Mouse (Mus musculus) hindlimb bud, embryonic 11.5 days (tissue): ENCODE results near the gene Tubb2a.

Source experiments
- DNase-seq: peaks from one replicate; pipeline ENCODE4 v3.0.0-alpha.2; 2012; ENCODE audit warnings: low read depth, low spot score; ENCODE audit errors: extremely low spot score

Gene Tubb2a

DNA sequence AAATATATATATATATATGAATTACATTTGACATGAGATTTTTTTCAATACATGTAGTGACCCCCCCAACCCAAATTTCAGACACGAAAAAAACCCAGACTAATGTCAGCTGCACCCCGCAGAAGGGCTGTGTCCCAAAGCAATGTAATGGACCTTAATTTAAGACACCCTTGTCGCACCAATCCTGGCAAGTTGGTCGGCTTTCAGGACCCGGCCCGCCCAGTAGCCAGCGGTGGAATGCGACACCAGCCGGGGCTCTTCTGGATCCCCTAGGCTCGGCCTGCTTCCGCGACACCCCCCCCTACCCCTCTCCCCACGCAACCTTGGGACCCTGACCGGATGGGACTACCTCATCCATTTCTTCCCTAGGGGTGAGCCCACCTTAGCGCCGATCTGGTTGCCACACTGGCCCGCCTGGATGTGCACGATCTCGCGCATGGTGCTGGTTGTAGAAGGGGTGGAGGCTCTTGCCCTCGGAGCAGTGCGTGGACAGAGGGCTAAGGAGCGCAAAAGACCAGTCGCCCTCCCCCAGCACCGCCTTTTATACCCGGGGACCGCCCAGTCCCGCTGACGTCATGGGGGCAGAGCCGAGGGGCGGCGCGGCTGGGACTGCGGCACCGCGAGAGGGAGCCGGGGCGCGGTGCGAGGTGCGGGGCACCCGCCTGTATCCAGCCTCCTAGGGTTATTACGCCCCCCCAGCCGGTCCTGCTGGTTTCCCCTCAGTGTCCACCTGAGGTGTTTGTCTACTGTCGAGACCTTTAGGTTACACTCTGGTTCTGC lies at the start of gene Tubb2a:
Gene Tubb2a, minus strand, starts transcription at position 516 of the 780 bp plus-strand sequence.
- DNase-seq, result no peak

DNA sequence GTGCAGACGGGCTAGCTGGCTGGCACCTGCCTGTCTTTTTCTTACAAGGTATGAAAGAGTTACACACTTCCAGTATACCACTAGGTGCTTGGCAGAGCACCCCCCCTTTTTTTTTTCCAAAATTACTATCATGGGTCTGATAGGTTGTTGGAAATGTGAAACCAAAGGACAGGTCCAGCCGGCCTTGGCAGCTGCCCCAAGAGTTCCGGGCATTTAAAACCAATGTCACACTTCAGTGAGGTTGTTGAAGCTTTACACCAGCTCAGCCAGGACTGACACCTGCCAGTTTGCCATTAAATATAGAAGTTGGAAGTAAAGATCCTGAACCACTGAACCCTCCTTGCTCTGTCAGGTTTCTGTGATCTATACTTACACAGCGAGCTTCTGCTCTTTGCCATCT lies 47.9 kb upstream of the Tubb2a start:
- DNase-seq, result no peak

DNA sequence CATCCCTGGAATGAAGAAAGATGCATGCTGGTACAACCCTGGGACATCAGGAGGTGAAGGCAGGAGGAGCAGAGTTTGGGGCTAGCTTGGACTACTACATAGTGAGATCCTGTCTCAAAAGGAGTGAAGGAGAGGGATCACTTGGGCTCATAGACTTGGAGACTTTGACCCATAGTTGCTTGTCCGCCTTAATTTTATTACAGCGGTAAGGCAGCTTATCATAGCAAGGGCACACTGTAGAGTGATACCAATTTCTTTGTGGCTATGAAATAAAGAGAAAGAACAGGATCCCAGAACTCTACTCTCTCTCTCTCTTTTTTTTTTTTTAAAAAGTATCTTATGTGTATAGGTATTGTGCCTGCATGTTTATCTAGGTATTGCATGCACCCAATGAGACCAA lies 42.7 kb upstream of the Tubb2a start:
- DNase-seq, result no peak

DNA sequence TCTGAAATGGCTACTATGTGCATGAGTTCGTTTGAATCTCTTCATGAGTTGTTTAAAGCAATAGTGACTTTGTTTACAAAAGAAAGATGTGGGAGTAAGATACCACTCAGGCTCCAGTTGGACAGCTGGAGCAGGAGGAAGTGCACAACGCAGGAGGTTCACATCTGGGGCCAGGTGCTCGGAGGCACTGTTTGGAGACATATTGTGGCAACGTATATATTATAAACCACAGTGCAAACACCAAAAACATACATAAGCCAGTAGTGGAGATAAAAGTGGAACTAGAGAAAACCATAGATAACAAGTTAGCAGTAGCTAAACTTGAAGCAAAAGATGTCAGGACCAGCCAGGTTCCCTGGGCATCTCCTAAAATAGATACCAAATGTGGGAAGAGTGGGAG lies 41.6 kb upstream of the Tubb2a start:
- no peak for DNase-seq

DNA sequence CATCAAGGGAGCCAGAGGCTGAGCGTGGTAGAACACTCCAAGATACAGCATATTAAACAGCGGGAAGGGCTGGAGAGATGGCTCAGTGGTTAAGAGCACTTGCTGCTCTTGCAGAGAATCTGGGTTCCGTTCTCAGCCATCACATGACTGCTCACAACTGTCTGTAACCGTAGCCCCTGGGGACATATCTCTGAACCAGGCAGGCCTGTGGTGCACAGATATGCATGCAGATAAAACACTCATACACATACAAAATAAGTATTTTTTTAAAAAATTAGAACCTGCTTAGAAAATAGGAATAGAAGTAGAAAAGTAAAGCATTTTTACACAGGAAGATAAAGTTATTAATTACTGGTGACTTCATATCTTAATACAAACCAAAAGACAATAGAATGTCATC lies 41.0 kb upstream of the Tubb2a start:
- DNase-seq, result no peak

DNA sequence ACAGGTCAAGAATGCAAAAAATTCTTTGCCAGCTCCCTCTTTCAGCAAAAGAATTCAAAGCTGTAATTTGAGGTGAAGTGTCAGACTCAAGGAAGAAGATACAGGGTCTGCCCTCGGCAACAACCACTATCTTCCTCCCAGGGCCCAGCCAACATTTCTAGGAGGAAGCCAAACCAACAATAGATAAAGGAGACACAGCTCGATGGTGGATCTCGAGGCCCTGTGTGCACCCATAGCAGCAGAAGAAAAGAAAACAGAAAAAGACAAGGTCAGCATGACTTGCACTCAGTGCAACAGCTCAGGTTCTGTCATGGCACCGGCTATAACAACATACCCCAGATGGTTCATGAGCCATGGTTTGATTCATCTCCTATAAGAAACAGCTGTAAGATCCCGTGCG lies 38.7 kb upstream of the Tubb2a start:
- no peak for DNase-seq

DNA sequence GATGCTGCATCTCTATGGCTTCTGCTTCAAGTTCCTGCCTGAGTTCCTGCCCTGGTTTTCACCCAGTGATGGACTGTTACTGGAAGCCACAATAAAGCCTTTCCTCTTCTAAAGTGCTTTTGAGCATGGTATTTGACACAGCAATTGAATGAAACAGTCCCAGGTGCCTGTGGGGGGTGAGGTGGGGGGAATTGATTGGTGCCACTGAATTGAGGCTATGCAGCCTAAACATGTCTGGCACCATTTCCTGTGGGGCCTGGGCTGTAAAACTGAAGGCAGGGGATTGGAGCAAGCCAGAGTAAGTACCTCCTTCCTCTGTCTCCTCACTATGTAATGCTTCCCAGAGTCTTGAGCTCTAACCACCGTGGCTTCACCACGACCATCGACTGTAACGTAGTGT lies 36.8 kb upstream of the Tubb2a start:
- no peak for DNase-seq

DNA sequence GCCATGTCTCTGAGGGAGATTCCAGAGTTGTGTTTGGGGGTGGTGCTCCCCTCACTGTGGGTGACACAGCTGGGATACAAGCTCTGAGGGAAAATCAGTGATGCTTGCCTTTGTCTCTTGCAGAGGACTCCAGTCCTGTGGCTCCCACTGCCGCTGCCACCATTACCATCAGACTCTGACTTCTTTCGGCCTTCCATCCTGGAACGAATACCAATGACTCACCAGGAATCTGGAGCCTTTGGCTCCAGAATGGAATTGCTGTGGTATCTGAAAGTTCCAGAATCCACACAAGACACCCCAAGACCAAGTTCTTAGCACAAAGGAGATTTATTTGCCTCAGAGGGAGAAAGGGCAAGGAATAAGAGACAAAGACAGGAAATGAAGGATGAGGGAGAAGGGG lies 35.3 kb upstream of the Tubb2a start:
- DNase-seq, result no peak

DNA sequence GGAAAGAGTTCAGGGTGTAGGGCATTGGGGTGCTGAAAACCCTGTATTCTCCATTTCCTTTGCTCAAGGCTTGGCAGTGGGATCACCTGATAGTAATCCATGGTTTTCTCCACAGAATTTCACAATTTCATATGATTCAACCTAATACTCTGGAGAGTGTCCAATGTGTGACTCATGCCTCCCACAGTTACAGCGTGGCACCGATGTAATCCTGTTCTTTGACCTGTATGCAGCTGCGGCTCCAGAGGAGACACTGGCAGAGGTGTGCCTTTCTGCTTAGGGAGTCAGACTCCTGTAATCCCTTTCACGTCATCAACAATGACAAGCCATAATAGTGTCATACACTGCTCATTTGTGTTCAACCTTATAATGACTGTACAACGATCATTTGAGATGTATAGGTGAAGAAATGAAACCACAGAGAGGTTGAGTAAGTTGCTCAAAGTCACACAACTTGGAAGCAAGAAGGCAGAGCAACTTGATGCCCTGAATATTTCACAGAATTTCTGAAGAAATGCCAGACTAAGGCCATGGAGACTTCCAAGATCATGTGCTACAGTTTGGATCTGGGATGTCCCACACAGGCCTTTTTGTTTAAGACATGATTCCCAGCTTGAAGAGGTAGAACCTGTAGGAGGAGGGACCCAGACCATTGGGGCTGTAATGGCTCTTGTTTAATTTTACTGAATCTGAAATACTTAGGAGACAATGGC lies 34.7 kb upstream of the Tubb2a start:
- no peak for DNase-seq

DNA sequence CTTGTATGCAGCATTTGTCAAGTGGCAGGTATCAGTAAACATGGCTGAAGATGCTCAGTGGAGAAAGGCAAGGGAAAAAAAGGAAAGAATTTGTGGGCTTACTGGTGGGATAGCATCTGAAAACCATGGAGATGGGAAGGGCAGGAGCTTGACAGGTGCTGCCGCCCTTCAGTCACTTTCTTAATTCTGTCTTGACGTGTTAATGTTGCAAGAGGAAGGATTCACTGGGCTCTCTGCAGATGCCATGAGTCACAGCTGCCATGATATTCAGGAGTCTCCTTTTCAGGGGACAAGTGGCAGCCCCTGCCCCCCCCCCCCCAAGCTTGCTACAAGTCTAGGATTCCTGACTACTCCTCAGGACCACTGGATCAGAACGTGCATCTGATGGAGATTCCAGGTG lies 34.1 kb upstream of the Tubb2a start:
- no peak for DNase-seq

DNA sequence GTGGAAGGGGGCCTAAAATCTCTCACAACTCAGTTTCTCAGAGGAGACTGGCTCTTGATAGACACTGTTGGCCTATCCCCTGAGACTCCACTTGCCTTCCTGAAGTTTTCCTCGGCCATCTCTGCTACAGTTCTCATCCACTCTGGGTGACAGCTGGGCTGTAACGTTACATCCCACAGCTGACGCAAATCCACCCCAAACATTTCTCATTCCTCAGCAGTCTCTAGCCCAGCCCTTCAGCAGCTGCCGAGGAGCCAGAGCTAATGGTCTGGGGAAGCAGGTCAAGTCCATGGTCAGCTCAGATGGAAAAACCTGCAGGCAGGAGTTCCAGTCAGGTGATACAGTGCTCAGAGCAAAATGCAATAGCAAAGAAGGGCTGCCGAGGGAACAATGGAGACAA lies 33.2 kb upstream of the Tubb2a start:
- DNase-seq, result no peak

DNA sequence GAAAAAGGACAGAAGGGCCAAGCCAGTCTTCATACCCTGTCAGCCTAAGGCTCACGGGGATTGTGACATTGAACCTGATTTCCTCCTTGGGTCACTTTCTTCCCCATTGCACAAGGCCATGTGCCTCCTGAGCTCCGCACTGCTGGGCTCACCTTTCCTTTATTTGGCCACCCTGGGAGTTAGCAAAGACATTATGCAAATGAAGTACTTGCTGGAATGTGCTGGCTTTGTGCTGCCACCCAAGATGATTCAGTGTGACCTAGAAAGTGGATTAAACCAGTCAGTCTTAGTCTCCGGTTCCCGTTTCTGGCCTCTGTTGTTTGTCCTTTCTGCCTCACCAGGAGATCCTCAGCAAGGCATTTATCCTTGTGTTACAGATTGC lies 31.9 kb upstream of the Tubb2a start:
- no peak for DNase-seq

DNA sequence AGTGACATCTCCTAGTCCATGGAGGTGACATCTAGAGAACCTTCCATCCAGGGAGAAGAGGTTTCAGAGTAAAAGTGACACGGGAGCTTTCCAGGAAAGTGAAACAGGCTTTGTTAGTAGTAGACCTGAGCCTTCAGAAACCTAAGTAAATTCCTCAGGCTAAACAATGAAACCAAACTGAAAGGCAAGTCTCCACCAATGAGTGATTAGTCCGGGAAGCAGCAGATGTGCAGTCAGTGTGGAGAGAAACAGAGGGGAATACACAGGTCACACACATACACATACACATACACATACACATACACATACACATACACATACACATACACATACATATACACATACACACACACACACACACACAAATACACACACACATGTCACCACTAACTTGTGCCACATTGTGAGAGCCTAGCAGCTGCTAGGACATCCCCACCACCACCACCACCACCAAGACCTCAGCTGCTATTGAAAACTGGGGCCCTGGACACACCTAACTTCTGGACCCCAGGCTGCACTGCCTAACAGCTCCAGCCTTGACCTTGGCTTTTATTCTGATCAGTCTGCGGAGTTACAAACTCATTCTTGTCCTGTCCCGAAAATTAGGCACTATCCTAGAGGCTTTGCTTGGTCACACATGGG lies 31.3 kb upstream of the Tubb2a start:
- DNase-seq, result no peak

DNA sequence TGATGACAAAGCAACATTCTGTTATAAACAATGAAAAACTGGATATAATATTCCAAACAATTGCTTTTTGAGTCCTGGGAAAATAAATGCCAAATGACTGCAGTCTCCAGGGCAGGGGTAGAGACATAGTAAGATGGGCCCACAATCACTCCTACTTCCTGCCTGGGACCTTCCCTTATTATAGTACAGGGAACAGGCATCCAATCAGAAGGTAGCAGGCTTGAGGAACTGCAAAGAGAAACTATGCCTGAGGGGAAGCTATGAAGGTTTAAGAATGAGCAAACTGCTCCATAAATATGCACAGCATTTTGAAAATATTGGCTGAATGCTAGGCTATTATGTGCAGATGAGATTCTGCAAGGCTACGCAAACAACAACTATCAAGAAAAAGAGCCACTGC lies 29.2 kb upstream of the Tubb2a start:
- no peak for DNase-seq

DNA sequence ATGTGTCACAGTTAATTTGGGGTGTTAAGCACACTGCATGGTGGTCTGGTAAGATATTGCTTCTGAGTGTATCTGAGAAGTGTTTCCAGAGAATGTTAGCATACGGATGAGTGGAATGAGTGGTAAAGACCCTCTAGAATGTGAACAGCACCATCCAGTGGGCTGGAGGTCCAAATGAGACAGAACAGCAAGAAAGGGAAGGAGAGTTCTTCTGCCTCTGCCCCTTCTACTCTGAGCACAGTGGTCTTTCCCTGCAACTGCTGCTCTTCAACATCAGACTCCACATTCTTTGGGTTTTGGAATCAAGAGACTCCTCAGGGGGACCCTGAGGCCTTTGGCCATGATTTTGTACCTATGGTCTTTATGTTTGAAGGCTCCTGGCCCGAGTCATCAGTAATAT lies 28.4 kb upstream of the Tubb2a start:
- no peak for DNase-seq

DNA sequence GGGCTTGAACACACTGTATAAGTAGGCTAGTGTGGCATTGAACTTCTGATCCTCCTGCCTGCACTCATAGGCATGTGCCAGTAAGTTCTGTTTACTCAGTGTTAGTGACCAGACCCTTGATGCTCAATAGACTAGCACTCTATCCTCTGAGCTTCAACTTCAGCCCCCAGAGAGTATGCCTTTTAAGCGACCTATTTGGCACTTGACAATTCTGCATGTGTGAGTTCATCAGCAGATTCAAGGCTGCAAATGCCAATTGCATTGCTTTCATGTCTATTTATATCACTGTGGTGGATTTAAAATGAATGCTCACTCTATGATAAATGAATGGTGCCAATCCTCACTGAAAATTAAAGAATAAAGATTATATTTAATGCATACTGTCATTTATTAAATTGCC lies 27.6 kb upstream of the Tubb2a start:
- DNase-seq, result no peak

DNA sequence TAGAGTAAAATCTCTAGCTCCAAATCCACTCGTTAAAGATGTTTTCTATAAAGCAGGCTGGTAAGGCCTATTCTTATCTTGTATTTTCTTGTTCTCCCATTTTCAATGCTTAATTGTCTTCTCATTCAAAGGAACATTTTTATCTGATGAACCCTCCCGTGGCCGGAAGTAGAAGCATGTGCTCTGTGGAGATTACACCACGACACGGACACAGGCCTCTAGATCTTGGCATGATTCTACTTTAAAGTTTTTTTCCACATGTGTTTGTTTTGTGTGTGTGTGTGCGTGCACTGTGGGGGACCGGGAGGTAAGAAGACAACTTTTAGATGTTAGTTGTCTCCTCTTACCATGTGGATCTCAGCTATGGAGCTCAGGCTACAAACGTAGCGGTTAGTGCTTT lies 24.1 kb upstream of the Tubb2a start:
- DNase-seq, result no peak

DNA sequence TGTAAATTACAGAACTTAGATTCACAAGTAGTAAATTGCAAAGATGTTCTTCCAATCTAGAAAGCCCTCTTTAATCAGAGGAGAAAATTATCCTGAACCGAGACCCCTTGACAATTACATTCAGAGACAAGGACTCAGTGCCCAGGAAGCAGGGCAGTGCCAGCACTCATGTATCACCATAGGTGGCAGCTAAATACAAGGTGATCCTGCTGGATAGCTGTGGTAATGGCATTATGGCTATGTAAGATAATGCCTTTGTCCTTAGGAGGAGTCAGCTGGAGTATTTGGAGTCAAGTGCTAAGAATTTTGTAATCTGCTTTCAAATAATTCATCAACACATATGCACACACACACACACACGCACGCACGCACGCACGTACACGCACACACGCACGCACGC lies 23.4 kb upstream of the Tubb2a start:
- no peak for DNase-seq

DNA sequence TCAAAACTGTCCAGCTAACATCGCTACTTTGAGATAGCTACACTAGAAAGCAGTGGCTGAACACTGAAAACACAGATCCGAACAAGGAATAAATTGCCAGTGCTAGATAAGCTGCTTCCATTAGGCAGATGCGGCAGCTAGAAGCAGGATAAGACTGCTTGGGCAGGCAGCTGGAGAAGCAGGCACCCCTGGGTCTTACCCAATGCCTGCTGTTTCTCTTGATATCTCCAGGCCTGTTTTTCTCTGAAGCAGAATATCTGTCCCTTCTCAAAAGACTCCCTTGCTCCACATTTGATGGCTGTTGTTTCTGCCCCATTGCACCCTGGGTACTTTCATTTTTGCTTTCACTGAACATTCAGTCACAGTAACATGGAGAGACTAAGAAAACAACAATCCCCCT lies 22.9 kb upstream of the Tubb2a start:
- no peak for DNase-seq

DNA sequence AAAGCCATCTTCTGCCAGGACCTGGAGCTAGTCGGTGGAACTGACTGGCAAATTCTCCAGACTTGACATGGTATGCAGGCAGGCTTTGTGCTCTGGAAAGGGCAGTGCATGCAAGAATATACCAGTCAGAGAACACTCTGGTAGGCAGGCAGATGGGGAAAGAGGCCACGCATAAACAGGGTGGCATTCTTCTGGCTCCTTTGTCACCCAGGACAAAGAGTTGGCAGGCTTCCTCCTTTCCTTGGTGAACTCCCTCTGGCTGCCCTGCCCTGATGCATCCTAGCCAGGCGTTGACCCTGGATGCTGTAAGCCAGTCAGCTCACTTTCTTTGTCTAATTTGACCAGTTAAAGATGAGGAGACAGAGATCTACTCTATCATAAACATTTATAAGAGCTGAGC lies 19.3 kb upstream of the Tubb2a start:
- DNase-seq, result no peak

DNA sequence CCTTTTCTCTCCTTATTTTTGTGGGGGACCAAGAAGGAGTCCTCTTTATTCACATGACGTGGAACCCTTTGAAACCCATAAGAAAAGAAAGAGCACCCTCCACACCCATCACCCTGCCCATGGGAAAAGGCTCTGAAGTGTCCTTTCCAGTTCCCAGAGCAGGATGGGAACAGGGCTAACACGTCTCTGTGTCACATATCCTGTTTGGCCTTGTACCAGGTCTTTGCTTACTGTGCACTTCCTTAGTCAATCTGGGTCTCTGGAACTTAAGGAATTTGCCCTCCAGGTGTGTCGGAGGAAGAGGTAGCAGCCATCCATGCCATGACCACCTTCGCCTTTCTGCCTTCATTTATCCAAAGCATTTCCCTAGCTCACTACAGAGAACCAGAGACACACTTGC lies 18.6 kb upstream of the Tubb2a start:
- no peak for DNase-seq
